Mouse (Mus musculus) lung, adult 2 months (tissue): ENCODE results near the gene Tcl1b1.

Source experiments
- CTCF ChIP-seq: fragments of 200-500 bp; IDR thresholded peaks from 2 replicates; pipeline ENCODE4 v1.5.1; 2011; ENCODE audit warnings: mild to moderate bottlenecking, low read length, control low read depth; ENCODE audit not compliant: insufficient read depth
- POLR2A ChIP-seq: fragments of 200-500 bp; IDR thresholded peaks from 2 replicates; pipeline ENCODE4 v1.6.1; 2011; ENCODE audit warnings: low read depth, mild to moderate bottlenecking, control low read depth, low read length, borderline replicate concordance; ENCODE audit errors: extremely low read depth

DNA sequence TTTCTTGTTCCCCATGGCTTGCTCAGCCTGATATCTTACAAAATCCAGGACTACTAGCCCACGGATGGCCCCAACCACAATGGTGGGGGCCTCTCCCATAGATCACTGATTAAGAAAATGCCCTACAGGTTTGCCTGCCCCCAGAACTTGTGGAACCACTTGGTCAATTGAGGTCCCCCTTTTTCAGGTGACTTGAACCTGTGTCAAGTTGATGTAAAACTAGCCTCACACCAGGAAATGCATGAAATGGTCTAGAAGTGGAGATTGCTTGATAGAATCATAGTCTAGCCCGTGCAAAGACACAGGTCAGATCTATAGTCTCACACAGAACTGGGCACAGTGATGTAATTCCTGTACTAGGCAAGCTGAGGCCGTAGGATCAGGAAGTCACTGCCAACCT is 13.8 kb upstream of the Tcl1b1 start, which contains the start of gene Tcl1b2:
- TF ChIP-seq CTCF (no peak), POLR2A (no peak)
